Mouse (Mus musculus): ENCODE data around the gene Rnd3.

GRCm38 (mm10) chr2:51108631-51109030 is 40.3 kb downstream of the Rnd3 start:
- no peak for TF ChIP-seq POLR2A (IDR thresholded peaks at IDR 0.05; ENCODE audit: borderline replicate concordance, extremely low read depth, insufficient read depth, insufficient read length, poor library complexity, severe bottlenecking)
- TF ChIP-seq CTCF (IDR thresholded peaks at IDR 0.05; ENCODE audit: borderline replicate concordance, extremely low read depth, insufficient read depth, insufficient read length): no peak
